In the genomic region with DNA sequence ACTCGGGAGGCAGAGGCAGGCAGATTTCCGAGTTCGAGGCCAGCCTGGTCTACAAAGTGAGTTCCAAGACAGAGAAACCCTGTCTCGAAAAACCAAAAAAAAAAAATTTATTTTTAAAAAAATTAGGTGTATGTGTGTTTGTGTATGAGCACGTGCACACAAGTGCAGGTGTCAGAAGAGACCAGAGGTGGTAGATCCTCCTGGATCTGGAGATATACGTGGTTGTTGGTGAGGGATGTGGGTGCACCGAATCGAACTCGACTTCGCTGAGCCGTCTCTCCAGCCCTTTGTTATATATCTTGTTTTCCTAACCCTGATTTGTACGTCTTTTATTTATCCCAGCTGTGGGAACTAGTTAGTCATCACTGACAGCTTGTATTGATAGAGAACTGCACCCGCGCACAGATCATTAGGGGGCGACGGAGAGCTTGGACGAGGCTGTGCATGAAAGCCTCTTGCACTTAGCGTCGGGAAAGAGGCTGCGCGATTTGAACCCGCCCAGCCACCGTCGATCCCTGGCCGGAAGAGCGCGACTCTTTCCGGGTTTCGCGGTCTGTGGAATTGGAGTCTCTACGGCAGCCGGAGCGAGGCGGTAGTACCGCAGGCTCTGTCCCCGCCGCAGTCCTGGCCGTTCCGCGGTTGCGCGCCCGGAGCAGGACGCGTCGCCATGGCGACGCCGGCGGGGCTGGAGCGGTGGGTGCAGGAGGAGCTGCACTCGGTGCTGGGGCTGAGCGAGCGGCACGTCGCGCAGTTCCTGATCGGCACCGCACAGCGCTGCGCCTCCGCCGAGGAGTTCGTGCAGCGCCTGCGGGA, we compare ENCODE assay signal across 7 mouse cellular contexts. TPM values are rescaled to one million over a fixed set of nuclear protein-coding genes. Genes with fewer than 3 reads are reported as not detected.
DNase-seq lines count a peak whose midpoint lies in the region; ATAC-seq lines count a peak whose summit lies in the region.

A gene (plus strand): TSS at position 575 of the 813 bp plus-strand sequence.

- 6% methylated on average over 66 of the region's 66 CpGs for WGBS in embryonic facial prominence, embryonic 10.5 days
- 6% methylated on average over 66 of the region's 66 CpGs for WGBS in limb, embryonic 10.5 days
- 5% methylated on average over 66 of the region's 66 CpGs for WGBS in midbrain, embryonic 13.5 days

- peak within 1 kb of the TSS; percentile 90 for H3K4me2 ChIP-seq in midbrain, embryonic 13.5 days (replicated peaks)

- H3K4me3 ChIP-seq in embryonic facial prominence, embryonic 10.5 days = peak within 1 kb of the TSS; percentile 98
- H3K4me3 ChIP-seq in limb, embryonic 10.5 days = peak within 1 kb of the TSS; percentile 98
- peak within 1 kb of the TSS; percentile 95 for H3K4me3 ChIP-seq in midbrain, embryonic 13.5 days (replicated peaks)

- H3K9ac ChIP-seq in midbrain, embryonic 13.5 days (replicated peaks) = peak within 1 kb of the TSS; percentile 95

- peak; percentile 94 for ATAC-seq in midbrain, embryonic 13.5 days

- H3K9me3 ChIP-seq in embryonic facial prominence, embryonic 10.5 days = no peaks in the 10 kb centered on the region
- H3K9me3 ChIP-seq in limb, embryonic 10.5 days (replicated peaks) = no peaks in the 10 kb centered on the region
- no peaks in the 10 kb centered on the region for H3K9me3 ChIP-seq in midbrain, embryonic 13.5 days

- DNase-seq in adrenal gland, postnatal 10 days = peak; percentile 97
- DNase-seq in embryonic facial prominence, embryonic 10.5 days (ENCODE audit: low spot score) = peak; percentile 97
- no peak for DNase-seq in gonadal fat pad, adult 2 months (ENCODE audit: low read depth)
- DNase-seq in kidney, adult 11 months = peak; percentile 93
- peak; percentile 98 for DNase-seq in limb, embryonic 10.5 days (ENCODE audit: low spot score)
- peak; percentile 82 for DNase-seq in spleen, adult 12 weeks (ENCODE audit: low spot score)

- no peaks in the 10 kb centered on the region for H3K27me3 ChIP-seq in embryonic facial prominence, embryonic 10.5 days (replicated peaks; ENCODE audit: low read depth, poor library complexity, severe bottlenecking)
- no peaks in the 10 kb centered on the region for H3K27me3 ChIP-seq in limb, embryonic 10.5 days (ENCODE audit: low read depth, poor library complexity, severe bottlenecking)
- H3K27me3 ChIP-seq in midbrain, embryonic 13.5 days = no peaks in the 10 kb centered on the region

- H3K4me1 ChIP-seq in embryonic facial prominence, embryonic 10.5 days = peaks cover 15% of the 10 kb centered on the region
- H3K4me1 ChIP-seq in limb, embryonic 10.5 days = peaks cover 12% of the 10 kb centered on the region
- peaks cover 18% of the 10 kb centered on the region for H3K4me1 ChIP-seq in midbrain, embryonic 13.5 days (replicated peaks)

- H3K36me3 ChIP-seq in embryonic facial prominence, embryonic 10.5 days (replicated peaks) = peaks cover 62% of the 10 kb centered on the region
- H3K36me3 ChIP-seq in limb, embryonic 10.5 days = peaks cover 58% of the 10 kb centered on the region
- H3K36me3 ChIP-seq in midbrain, embryonic 13.5 days = peaks cover 50% of the 10 kb centered on the region

- peak within 1 kb of the TSS; percentile 87 for H3K27ac ChIP-seq in embryonic facial prominence, embryonic 10.5 days (replicated peaks)
- peak within 1 kb of the TSS; percentile 86 for H3K27ac ChIP-seq in limb, embryonic 10.5 days
- H3K27ac ChIP-seq in midbrain, embryonic 13.5 days = peak within 1 kb of the TSS; percentile 77

RNA-seq across cellular contexts. Expression of the gene that starts here (rescaled TPM):
- total RNA-seq in adrenal gland, postnatal 10 days (2021) = 10 to 100 TPM; 36.8 to 38.0 TPM
- 52.6 and 60.7 TPM in 2 replicates for polyA plus RNA-seq in embryonic facial prominence, embryonic 10.5 days (2016; fragmentation: Nextera tagmentation; extraction: Ambion mirVana)
- polyA plus RNA-seq in gonadal fat pad, adult 2 months (2012; rRNA removed) = 49.9 and 52.4 TPM in 2 replicates
- polyA plus RNA-seq in limb, embryonic 10.5 days (2016; fragmentation: Nextera tagmentation; extraction: Ambion mirVana) = 58.4 and 62.4 TPM in 2 replicates
- polyA plus RNA-seq in midbrain, embryonic 13.5 days (2015; fragmentation: Nextera tagmentation; extraction: Ambion mirVana) = 34.3 and 37.3 TPM in 2 replicates
